Mouse (Mus musculus) testis, adult 10 weeks (tissue): ENCODE results near the gene Rtl6. TPM values are rescaled to one million over a fixed set of nuclear protein-coding genes. Genes with fewer than 3 reads are reported as not detected.

Experiments used
- polyA plus RNA-seq: library from polyadenylated mRNA; stranded (reverse); fragments of 350-450 nt; fragmentation: Illumina TruSeq; extraction: RNeasy Lipid Tissue Mini Kit (QIAGEN cat#74804); gene quantifications from one replicate; pipeline ENCODE4 v1.2.3, GENCODE M21; 2014; ENCODE audit warnings: low read depth, low replicate concordance

The Rtl6 gene
- 3.1 TPM for polyA plus RNA-seq

DNA sequence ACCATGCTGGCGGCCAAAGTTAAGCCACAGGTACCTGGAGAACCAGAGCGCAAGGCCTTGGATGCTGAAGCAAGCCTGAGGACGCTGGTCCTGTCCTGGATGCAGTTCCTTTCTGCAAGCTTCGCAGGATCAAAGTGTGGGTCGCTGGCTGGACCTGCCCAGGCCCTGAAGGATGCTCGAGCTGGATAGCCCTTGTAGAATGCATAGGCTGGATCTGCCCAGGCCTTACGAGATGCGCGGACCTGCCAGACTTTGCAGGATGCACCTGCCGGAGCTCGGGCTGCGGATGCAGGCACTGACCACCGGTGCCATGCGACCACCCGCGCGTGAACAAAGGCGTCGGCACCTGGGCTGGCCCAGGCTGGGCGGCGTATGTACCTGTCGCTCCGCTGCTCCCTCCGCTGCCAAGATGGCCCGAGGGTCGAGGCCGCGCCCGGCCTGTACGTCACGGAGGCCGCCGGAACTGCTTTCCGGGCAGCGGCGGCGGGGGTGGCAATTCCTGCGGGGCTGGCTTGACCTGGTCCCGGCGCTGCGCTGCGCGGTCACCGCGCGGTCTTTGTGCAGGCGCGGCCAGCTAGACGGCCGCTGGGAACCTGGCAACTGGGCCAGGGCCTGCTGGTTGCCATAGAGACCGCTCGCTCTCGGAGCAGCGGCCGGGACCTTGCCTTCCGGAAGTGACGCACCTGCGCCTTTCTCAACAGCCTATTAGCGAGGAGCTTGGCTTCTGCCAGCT lies at the start of gene Rtl6:
Rtl6 (minus strand) TSS at position 635 of the 733 bp plus-strand sequence.

Other genes starting within 250 kb of the Rtl6 start
- gene Parvg, start 233.8 kb downstream of the Rtl6 start, polyA plus RNA-seq, result 15.0 TPM
- 0.34 TPM for gene Shisal1, start 110.7 kb downstream of the Rtl6 start, polyA plus RNA-seq
- 0.35 TPM for gene Prr5, start 111.8 kb upstream of the Rtl6 start, polyA plus RNA-seq
- gene Arhgap8, start 162.2 kb upstream of the Rtl6 start, polyA plus RNA-seq, result 0.14 TPM